Mouse (Mus musculus): ENCODE data around the gene Coa4.
A peak's percentile ranks its signal among the peaks of the same experiment; 100 is the strongest.

The Coa4 gene

GRCm38 (mm10) chr7:100536804-100537518, at the start of gene Coa4:
Gene Coa4, plus strand, starts transcription at chr7:100537071.
- DNase-seq: peak; percentile 96

GRCm38 (mm10) chr7:100487301-100487700, 49.6 kb upstream of the Coa4 start:
- no peak for DNase-seq

- DNase-seq: no peak
These were observed 48.3 kb upstream of the Coa4 start for GRCm38 (mm10) chr7:100488474-100489048.

GRCm38 (mm10) chr7:100492391-100493116, 44.3 kb upstream of the Coa4 start:
- peak; percentile 17 for DNase-seq

- DNase-seq: peak; percentile 88
These were observed 43.8 kb upstream of the Coa4 start, which contains the start of gene Ucp2 for GRCm38 (mm10) chr7:100493117-100493483. Gene Ucp2, plus strand, starts transcription at chr7:100493337.

GRCm38 (mm10) chr7:100493484-100494414, 43.1 kb upstream of the Coa4 start:
- DNase-seq: peak; percentile 53

- DNase-seq: no peak
These were observed 42.4 kb upstream of the Coa4 start for GRCm38 (mm10) chr7:100494415-100494831.

GRCm38 (mm10) chr7:100495042-100495441, 41.8 kb upstream of the Coa4 start:
- peak; percentile 63 for DNase-seq

- peak; percentile 63 for DNase-seq
These were observed 41.2 kb upstream of the Coa4 start for GRCm38 (mm10) chr7:100495581-100496251.

- no peak for DNase-seq
These were observed 40.5 kb upstream of the Coa4 start for GRCm38 (mm10) chr7:100496371-100496770.

GRCm38 (mm10) chr7:100496791-100497190, 40.1 kb upstream of the Coa4 start:
- no peak for DNase-seq

GRCm38 (mm10) chr7:100497402-100497801, 39.5 kb upstream of the Coa4 start:
- no peak for DNase-seq

GRCm38 (mm10) chr7:100497982-100498381, 38.9 kb upstream of the Coa4 start:
- no peak for DNase-seq

- DNase-seq: no peak
These were observed 37.4 kb upstream of the Coa4 start for GRCm38 (mm10) chr7:100499465-100499864.

GRCm38 (mm10) chr7:100500276-100500977, 36.4 kb upstream of the Coa4 start:
- no peak for DNase-seq

GRCm38 (mm10) chr7:100501027-100501843, 35.6 kb upstream of the Coa4 start:
- no peak for DNase-seq

GRCm38 (mm10) chr7:100501844-100502373, 35.0 kb upstream of the Coa4 start:
- DNase-seq: no peak

- DNase-seq: no peak
These were observed 34.4 kb upstream of the Coa4 start for GRCm38 (mm10) chr7:100502374-100502922.

- no peak for DNase-seq
These were observed 33.8 kb upstream of the Coa4 start for GRCm38 (mm10) chr7:100503076-100503475.

Data from embryo, embryonic 11 days (tissue).